Mouse (Mus musculus): ENCODE measurements around the gene Ptpn5. TPM values are rescaled to one million over a fixed set of nuclear protein-coding genes. Genes with fewer than 3 reads are reported as not detected.

The Ptpn5 gene
- polyA plus RNA-seq, 1 experiment, result 61.1 TPM

GRCm38 (mm10) chr7:47150420-47151061 is 17.1 kb upstream of the Ptpn5 start:
- WGBS, result 14% methylated on average over 11 of the region's 11 CpGs
- H3K4me3 ChIP-seq (replicated peaks; ENCODE audit: insufficient read depth, low read depth, low read length), result no peak overlapping the region
- H3K27ac ChIP-seq (ENCODE audit: insufficient read depth, low read length), result no peak overlapping the region
- TF ChIP-seq POLR2A (IDR thresholded peaks at IDR 0.05; ENCODE audit: borderline replicate concordance, insufficient read depth, low read length) (no peak), CTCF (IDR thresholded peaks at IDR 0.05; ENCODE audit: borderline replicate concordance, insufficient read depth, low read depth, low read length) (peak; percentile 24; the same call in 1 of the 2 replicates)
- DNase-seq, result peak; percentile 32 to 51
- H3K4me1 ChIP-seq (ENCODE audit: control insufficient read depth, insufficient read depth, low read length), result no peaks in the 10 kb centered on the region
- H3K27me3 ChIP-seq (ENCODE audit: control insufficient read depth, insufficient read depth, low read length), result no peaks in the 10 kb centered on the region

- 64% methylated on average over 7 of the region's 7 CpGs for WGBS
- no peaks in the 10 kb centered on the region for H3K4me1 ChIP-seq (ENCODE audit: control insufficient read depth, insufficient read depth, low read length)
- no peak for DNase-seq
- no peaks in the 10 kb centered on the region; the same call in 1 of the 2 replicates for H3K27me3 ChIP-seq (ENCODE audit: control insufficient read depth, insufficient read depth, low read length)
- no peak overlapping the region for H3K27ac ChIP-seq (ENCODE audit: insufficient read depth, low read length)
- TF ChIP-seq POLR2A (IDR thresholded peaks at IDR 0.05; ENCODE audit: borderline replicate concordance, insufficient read depth, low read length) (no peak), CTCF (IDR thresholded peaks at IDR 0.05; ENCODE audit: borderline replicate concordance, insufficient read depth, low read depth, low read length) (no peak)
- no peak overlapping the region for H3K4me3 ChIP-seq (replicated peaks; ENCODE audit: insufficient read depth, low read depth, low read length)
Observed at GRCm38 (mm10) chr7:47148298-47148697, 14.8 kb upstream of the Ptpn5 start.

DNA sequence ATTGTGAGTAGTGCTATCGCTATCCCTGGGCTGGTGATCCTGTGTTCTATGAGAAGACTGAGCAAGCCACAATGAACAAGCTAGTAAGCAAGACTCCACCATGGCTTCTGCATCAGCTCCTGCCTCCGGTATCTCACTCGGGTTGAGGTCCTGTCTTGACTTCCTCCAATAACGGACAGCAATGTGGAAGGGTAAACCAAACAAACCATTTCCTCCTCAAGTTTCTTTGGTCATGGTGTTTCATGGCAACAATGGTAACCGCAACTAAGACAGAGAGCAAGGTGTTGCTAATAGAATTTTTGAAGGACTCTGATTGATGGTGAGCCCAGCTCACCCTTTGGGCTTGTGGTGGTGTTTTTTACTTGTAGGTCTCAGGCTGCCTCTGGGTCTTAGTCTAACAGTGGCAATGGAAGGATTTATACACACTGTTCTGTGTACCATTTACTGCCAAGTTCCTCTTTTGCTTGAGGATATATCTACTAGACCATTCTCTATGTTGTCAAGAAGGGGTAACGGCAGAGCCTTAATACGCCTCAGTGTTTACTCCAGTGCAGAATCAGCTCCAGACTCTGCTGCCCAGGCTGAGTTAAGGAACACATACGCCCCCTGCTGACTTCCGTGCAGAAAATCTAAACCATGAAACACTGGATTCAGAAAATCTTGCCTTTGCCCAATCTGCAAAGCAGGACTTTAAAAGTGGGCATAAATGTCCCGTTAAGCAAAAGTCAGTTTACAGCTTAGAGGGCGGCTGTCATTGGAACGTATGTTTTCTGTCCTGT is 12.7 kb upstream of the Ptpn5 start:
- H3K4me3 ChIP-seq (replicated peaks; ENCODE audit: insufficient read depth, low read depth, low read length), result no peak overlapping the region
- H3K27ac ChIP-seq (ENCODE audit: insufficient read depth, low read length), result no peak overlapping the region
- 65% methylated on average over 12 of the region's 12 CpGs for WGBS
- peak in 1 of 2 experiments; percentile 25 for DNase-seq
- H3K4me1 ChIP-seq (ENCODE audit: control insufficient read depth, insufficient read depth, low read length), result no peaks in the 10 kb centered on the region
- H3K27me3 ChIP-seq (ENCODE audit: control insufficient read depth, insufficient read depth, low read length), result no peaks in the 10 kb centered on the region; the same call in 1 of the 2 replicates
- no peak for TF ChIP-seq POLR2A (IDR thresholded peaks at IDR 0.05; ENCODE audit: borderline replicate concordance, insufficient read depth, low read length)
- TF ChIP-seq CTCF (IDR thresholded peaks at IDR 0.05; ENCODE audit: borderline replicate concordance, insufficient read depth, low read depth, low read length), result peak; percentile 19; the same call in 1 of the 2 replicates

DNA sequence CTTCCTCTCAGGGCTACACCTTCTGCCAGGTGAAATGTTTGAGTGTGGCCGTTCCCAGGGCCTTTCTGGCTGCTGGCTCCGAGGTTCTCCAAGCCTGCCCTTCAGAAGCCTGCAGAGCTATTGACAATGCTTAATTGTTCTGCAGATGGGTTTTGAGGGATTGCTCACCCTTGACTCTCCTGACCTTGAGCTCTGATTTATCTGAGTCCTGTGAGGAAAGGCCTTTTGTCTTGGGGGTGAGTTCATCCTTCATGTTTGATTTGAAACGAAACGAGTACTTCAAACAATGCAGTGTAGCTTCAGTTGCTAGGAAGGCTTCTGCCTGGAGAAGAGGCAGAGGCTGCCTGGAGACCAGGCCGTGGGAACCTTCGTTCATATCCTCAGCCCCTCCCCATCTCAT is 10.8 kb upstream of the Ptpn5 start:
- DNase-seq, result no peak
- 20% methylated on average over 6 of the region's 6 CpGs for WGBS
- Histone ChIP-seq H3K4me3 (replicated peaks; ENCODE audit: insufficient read depth, low read depth, low read length) (no peak overlapping the region), H3K27ac (ENCODE audit: insufficient read depth, low read length) (no peak overlapping the region), H3K27me3 (ENCODE audit: control insufficient read depth, insufficient read depth, low read length) (no peaks in the 10 kb centered on the region; the same call in 1 of the 2 replicates), H3K4me1 (ENCODE audit: control insufficient read depth, insufficient read depth, low read length) (no peaks in the 10 kb centered on the region)
- TF ChIP-seq POLR2A (IDR thresholded peaks at IDR 0.05; ENCODE audit: borderline replicate concordance, insufficient read depth, low read length) (no peak), CTCF (IDR thresholded peaks at IDR 0.05; ENCODE audit: borderline replicate concordance, insufficient read depth, low read depth, low read length) (no peak)

DNA sequence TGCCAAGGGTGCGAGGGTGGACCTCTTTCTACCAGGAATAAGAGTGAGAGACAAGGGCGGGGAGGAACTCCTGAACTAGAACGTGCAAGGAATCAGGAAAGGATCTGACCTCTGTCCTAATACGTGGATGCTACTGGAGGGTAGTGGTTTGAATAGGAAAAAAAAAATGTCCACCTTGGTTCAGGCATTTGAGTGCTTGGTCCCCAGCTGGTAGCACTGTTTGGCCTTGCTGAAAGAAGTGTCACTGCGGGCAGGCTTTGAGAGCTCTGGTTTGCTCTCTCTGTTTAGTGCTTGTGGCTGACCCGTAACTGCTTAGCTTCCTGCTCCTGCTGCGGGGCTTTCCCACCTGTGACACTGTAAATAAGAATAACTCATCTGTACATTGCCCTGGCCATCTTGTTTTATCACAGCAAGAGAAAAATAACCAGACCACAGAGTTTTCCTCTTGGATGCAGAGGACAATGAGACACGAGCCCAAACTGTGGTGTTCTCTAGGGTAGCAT is 6.4 kb upstream of the Ptpn5 start:
- no peak overlapping the region for H3K4me3 ChIP-seq (replicated peaks; ENCODE audit: insufficient read depth, low read depth, low read length)
- WGBS, result 83% methylated on average over 8 of the region's 8 CpGs
- H3K27ac ChIP-seq (ENCODE audit: insufficient read depth, low read length), result no peak overlapping the region
- no peak for TF ChIP-seq CTCF (IDR thresholded peaks at IDR 0.05; ENCODE audit: borderline replicate concordance, insufficient read depth, low read depth, low read length)
- TF ChIP-seq POLR2A (IDR thresholded peaks at IDR 0.05; ENCODE audit: borderline replicate concordance, insufficient read depth, low read length), result no peak
- H3K4me1 ChIP-seq (ENCODE audit: control insufficient read depth, insufficient read depth, low read length), result no peaks in the 10 kb centered on the region
- H3K27me3 ChIP-seq (ENCODE audit: control insufficient read depth, insufficient read depth, low read length), result no peaks in the 10 kb centered on the region
- DNase-seq, result no peak

- Histone ChIP-seq H3K27ac (ENCODE audit: insufficient read depth, low read length) (no peak overlapping the region), H3K4me1 (ENCODE audit: control insufficient read depth, insufficient read depth, low read length) (no peaks in the 10 kb centered on the region), H3K27me3 (ENCODE audit: control insufficient read depth, insufficient read depth, low read length) (no peaks in the 10 kb centered on the region), H3K4me3 (replicated peaks; ENCODE audit: insufficient read depth, low read depth, low read length) (no peak overlapping the region)
- WGBS, result 47% methylated on average over 5 of the region's 5 CpGs
- no peak for TF ChIP-seq CTCF (IDR thresholded peaks at IDR 0.05; ENCODE audit: borderline replicate concordance, insufficient read depth, low read depth, low read length)
- no peak for TF ChIP-seq POLR2A (IDR thresholded peaks at IDR 0.05; ENCODE audit: borderline replicate concordance, insufficient read depth, low read length)
- no peak for DNase-seq
Observed at GRCm38 (mm10) chr7:47134570-47134969, 1.1 kb upstream of the Ptpn5 start.

GRCm38 (mm10) chr7:47132931-47133260 is 588 bp downstream of the Ptpn5 start:
- DNase-seq, result no peak
- no peaks in the 10 kb centered on the region for H3K27me3 ChIP-seq (ENCODE audit: control insufficient read depth, insufficient read depth, low read length)
- 1% methylated on average over 10 of the region's 10 CpGs for WGBS
- H3K4me1 ChIP-seq (ENCODE audit: control insufficient read depth, insufficient read depth, low read length), result no peaks in the 10 kb centered on the region
- TF ChIP-seq POLR2A (IDR thresholded peaks at IDR 0.05; ENCODE audit: borderline replicate concordance, insufficient read depth, low read length) (no peak), CTCF (IDR thresholded peaks at IDR 0.05; ENCODE audit: borderline replicate concordance, insufficient read depth, low read depth, low read length) (no peak)
- no peak overlapping the region for H3K27ac ChIP-seq (ENCODE audit: insufficient read depth, low read length)
- peak overlapping the region; percentile 63 for H3K4me3 ChIP-seq (replicated peaks; ENCODE audit: insufficient read depth, low read depth, low read length)

Data from cerebellum, adult 2 months (tissue).